Mouse (Mus musculus): ENCODE data around the gene Hoxd12.

DNA sequence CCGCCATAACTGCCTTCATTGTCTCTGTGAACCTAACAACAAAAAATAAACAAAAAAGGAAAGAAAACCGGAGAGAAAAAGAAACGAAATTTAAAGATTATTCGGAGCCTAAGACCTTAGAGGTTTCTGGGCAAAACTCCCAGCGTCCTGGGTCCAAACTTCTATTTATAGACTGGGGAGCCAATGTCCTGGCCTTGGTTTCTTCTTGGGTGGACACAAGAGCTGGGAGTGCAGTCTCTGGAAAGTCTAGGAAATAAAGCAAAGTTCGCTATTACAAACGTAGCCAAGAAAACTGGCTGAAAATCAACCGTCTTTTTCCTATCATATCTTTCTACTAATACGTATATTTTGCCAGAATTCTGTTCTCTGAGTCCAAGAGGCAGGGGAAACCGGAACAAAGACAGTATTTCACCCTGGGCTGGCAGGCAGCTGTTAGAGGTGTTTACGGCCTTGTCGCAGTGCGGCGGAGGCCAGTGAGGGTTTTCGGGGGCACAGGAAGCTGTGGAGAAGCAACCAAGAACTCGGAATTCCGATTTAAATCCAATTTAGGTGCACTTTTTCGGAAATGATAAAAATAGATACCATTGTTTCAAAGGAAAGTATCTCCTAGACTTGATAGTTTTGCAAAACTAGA lies 39.5 kb downstream of the Hoxd12 start:
- no peak for TF ChIP-seq CTCF (IDR thresholded peaks at IDR 0.05; ENCODE audit: low read depth)
- no peak for TF ChIP-seq EP300 (IDR thresholded peaks at IDR 0.05; ENCODE audit: low read depth)
